Mouse (Mus musculus) stomach, embryonic 16.5 days (tissue): ENCODE measurements around the gene Spen. TPM values are rescaled to one million over a fixed set of nuclear protein-coding genes. Genes with fewer than 3 reads are reported as not detected.

Experiments
- ATAC-seq: fragments of 200-750 bp; cut with Nextera tagmentation; 2 replicates; pipeline ENCODE4 v1.8.0; 2017; ENCODE audit warnings: moderate number of reproducible peaks, moderate TSS enrichment; ENCODE audit not compliant: insufficient read depth, low FRiP score
- H3K27ac ChIP-seq: fragments of 300-500 bp; sonication (generic); 2 replicates; pipeline ENCODE4 v1.5.1; 2014; ENCODE audit warnings: low read length
- H3K27me3 ChIP-seq: fragments of 300-500 bp; sonication (generic); 2 replicates; pipeline ENCODE4 v1.6.1; 2014; ENCODE audit warnings: low read length, control low read depth, mixed read lengths; ENCODE audit not compliant: control insufficient read depth, insufficient read depth
- H3K36me3 ChIP-seq: fragments of 300-500 bp; sonication (generic); 2 replicates; pipeline ENCODE4 v1.6.1; 2014; ENCODE audit warnings: low read length; ENCODE audit not compliant: control insufficient read depth, insufficient read depth
- H3K4me1 ChIP-seq: fragments of 300-500 bp; sonication (generic); 2 replicates; pipeline ENCODE4 v1.6.1; 2014; ENCODE audit warnings: low read length, control low read depth, mixed read lengths; ENCODE audit not compliant: control insufficient read depth, insufficient read depth
- H3K4me2 ChIP-seq: fragments of 300-500 bp; sonication (generic); 2 replicates; pipeline ENCODE4 v1.6.1; 2014; ENCODE audit warnings: low read depth, low read length, mixed read lengths
- H3K4me3 ChIP-seq: fragments of 300-500 bp; sonication (generic); replicated peaks from 2 replicates; pipeline ENCODE4 v1.5.1; 2014; ENCODE audit warnings: mild to moderate bottlenecking, low read length
- H3K9ac ChIP-seq: fragments of 300-500 bp; sonication (generic); 2 replicates; pipeline ENCODE4 v1.6.1; 2014; ENCODE audit warnings: low read length
- H3K9me3 ChIP-seq: fragments of 300-500 bp; sonication (generic); replicated peaks from 2 replicates; pipeline ENCODE4 v1.6.1; 2016; ENCODE audit warnings: low read length, control low read depth; ENCODE audit not compliant: control insufficient read depth
- WGBS: fragments of 180-500 bp; shearing (Covaris S2); extraction: QIAGEN DNeasy Blood & Tissue Kit; methylation state at CpG from one replicate; pipeline ENCODE4 v1.1.7; 2014; 5-methylcytosine and 5-hydroxymethylcytosine counted together
- polyA plus RNA-seq: library from polyadenylated mRNA; unstranded; fragments of >200 nt; fragmentation: Nextera tagmentation; extraction: Ambion mirVana; gene quantifications from 2 replicates; pipeline ENCODE4 v1.2.1, GENCODE M21; 2015

Spen gene
- polyA plus RNA-seq, 1 experiment from 2014 or later: 6.2 TPM

GRCm38 (mm10) chr4:141444451-141445327, 93.7 kb downstream of the Spen start, which contains the start of gene Zbtb17:
TSS of gene Zbtb17 (plus strand) at chr4:141444654.
- H3K4me3 ChIP-seq: peak within 1 kb of the TSS; percentile 97
- H3K9ac ChIP-seq: peak within 1 kb of the TSS; percentile 96
- peak within 1 kb of the TSS; percentile 81 for H3K4me2 ChIP-seq
- no peaks in the 10 kb centered on the region for H3K36me3 ChIP-seq
- ATAC-seq: peak; percentile 91
- peaks cover 12% of the 10 kb centered on the region for H3K4me1 ChIP-seq
- H3K27me3 ChIP-seq: no peaks in the 10 kb centered on the region
- H3K27ac ChIP-seq: peak within 1 kb of the TSS; percentile 72
- H3K9me3 ChIP-seq: no peaks in the 10 kb centered on the region
- under 1% methylated on average over 76 of the region's 102 CpGs for WGBS

GRCm38 (mm10) chr4:141443641-141444429, 94.6 kb downstream of the Spen start:
- ATAC-seq: no peak
- Histone ChIP-seq H3K4me2 (peak overlapping the region; percentile 62), H3K27ac (0 out of 2 replicates have a peak overlapping the region, but pooled peaks have one; percentile 26), H3K9ac (peak overlapping the region; percentile 96), H3K27me3 (no peaks in the 10 kb centered on the region), H3K4me3 (peak overlapping the region; percentile 97), H3K4me1 (peaks cover 12% of the 10 kb centered on the region), H3K36me3 (no peaks in the 10 kb centered on the region), H3K9me3 (no peaks in the 10 kb centered on the region)
- 40% methylated on average over 11 of the region's 11 CpGs for WGBS

- Histone ChIP-seq H3K27me3 (no peaks in the 10 kb centered on the region), H3K9me3 (no peaks in the 10 kb centered on the region), H3K27ac (no peak overlapping the region), H3K36me3 (no peaks in the 10 kb centered on the region), H3K4me3 (no peak overlapping the region), H3K4me1 (peaks cover 7% of the 10 kb centered on the region), H3K9ac (no peak overlapping the region), H3K4me2 (no peak overlapping the region)
- ATAC-seq: no peak
These were observed 97.5 kb downstream of the Spen start for GRCm38 (mm10) chr4:141440877-141441276.

- no peak for ATAC-seq
- peak overlapping the region; percentile 50; the same call in 1 of the 2 replicates for H3K27ac ChIP-seq
- H3K4me2 ChIP-seq: no peak overlapping the region
These were observed 99.2 kb downstream of the Spen start for GRCm38 (mm10) chr4:141439083-141439803.

GRCm38 (mm10) chr4:141435974-141436373, 102.4 kb downstream of the Spen start, which contains the start of gene Srarp:
TSS of gene Srarp (minus strand) at chr4:141436105.
- H3K9ac ChIP-seq: no peak within 1 kb of the TSS
- H3K4me3 ChIP-seq: no peak within 1 kb of the TSS
- WGBS: 84% methylated on average over 1 of the region's 1 CpGs
- H3K27ac ChIP-seq: no peak within 1 kb of the TSS
- no peaks in the 10 kb centered on the region for H3K36me3 ChIP-seq
- no peak for ATAC-seq
- H3K4me1 ChIP-seq: no peaks in the 10 kb centered on the region
- no peaks in the 10 kb centered on the region for H3K27me3 ChIP-seq
- no peaks in the 10 kb centered on the region for H3K9me3 ChIP-seq
- H3K4me2 ChIP-seq: no peak within 1 kb of the TSS

More at GRCm38 (mm10) chr4:141439083-141439803, 99.2 kb downstream of the Spen start:
- Histone ChIP-seq H3K4me1 (no peaks in the 10 kb centered on the region), H3K9ac (no peak overlapping the region), H3K9me3 (no peaks in the 10 kb centered on the region), H3K36me3 (no peaks in the 10 kb centered on the region), H3K27me3 (no peaks in the 10 kb centered on the region), H3K4me3 (no peak overlapping the region)
- 68% methylated on average over 12 of the region's 12 CpGs for WGBS

- no peak for ATAC-seq
- Histone ChIP-seq H3K9ac (no peak overlapping the region), H3K27me3 (no peaks in the 10 kb centered on the region), H3K36me3 (no peaks in the 10 kb centered on the region), H3K9me3 (no peaks in the 10 kb centered on the region), H3K27ac (no peak overlapping the region), H3K4me1 (no peaks in the 10 kb centered on the region), H3K4me3 (no peak overlapping the region), H3K4me2 (no peak overlapping the region)
- 77% methylated on average over 18 of the region's 18 CpGs for WGBS
These were observed 105.2 kb downstream of the Spen start for GRCm38 (mm10) chr4:141433191-141433590.

GRCm38 (mm10) chr4:141432666-141433065, 105.7 kb downstream of the Spen start:
- no peaks in the 10 kb centered on the region for H3K36me3 ChIP-seq
- H3K27me3 ChIP-seq: no peaks in the 10 kb centered on the region
- no peaks in the 10 kb centered on the region for H3K4me1 ChIP-seq
- no peak overlapping the region for H3K4me3 ChIP-seq
- no peak overlapping the region for H3K27ac ChIP-seq
- no peaks in the 10 kb centered on the region for H3K9me3 ChIP-seq
- 57% methylated on average over 14 of the region's 14 CpGs for WGBS
- H3K9ac ChIP-seq: no peak overlapping the region
- H3K4me2 ChIP-seq: no peak overlapping the region
- no peak for ATAC-seq

- peaks cover 15% of the 10 kb centered on the region for H3K4me1 ChIP-seq
These were observed 107.4 kb downstream of the Spen start for GRCm38 (mm10) chr4:141430997-141431396.

More at GRCm38 (mm10) chr4:141430997-141431396, 107.4 kb downstream of the Spen start:
- no peaks in the 10 kb centered on the region for H3K36me3 ChIP-seq
- H3K4me2 ChIP-seq: no peak overlapping the region
- H3K4me3 ChIP-seq: no peak overlapping the region
- ATAC-seq: no peak
- H3K9me3 ChIP-seq: no peaks in the 10 kb centered on the region
- no peaks in the 10 kb centered on the region for H3K27me3 ChIP-seq
- 41% methylated on average over 9 of the region's 9 CpGs for WGBS
- H3K27ac ChIP-seq: no peak overlapping the region
- H3K9ac ChIP-seq: no peak overlapping the region
